ENCODE assay signal across 24 mouse cellular contexts in genomic region chr13:112394271-112394670, GRCm38 (mm10).
"Had no signal": no experiment of that assay in that cellular context is flagged by ENCODE, and none has a peak within 500 bp of the region (broad histone marks: within the 10 kb centered on the region; RNA-seq: fewer than 3 reads in every experiment).

No protein-coding gene starts in this region.

- H3K27me3 ChIP-seq: heart, embryonic 12.5 days; hindbrain, embryonic 12.5 days; intestine, embryonic 15.5 days; liver, embryonic 13.5 days; liver, embryonic 15.5 days had no signal

- DNase-seq: gastrocnemius, postnatal 14 days; gastrocnemius, postnatal 36 days; heart, postnatal 10 days; heart, postnatal 4 days; kidney, adult 2 months; kidney, adult 9 months; kidney, postnatal 14 days; kidney, postnatal 4 days; layer of hippocampus, postnatal 36 days; liver; liver, embryonic 13.5 days had no signal

- H3K36me3 ChIP-seq: heart, embryonic 10.5 days; heart, embryonic 12.5 days; hindbrain, embryonic 10.5 days; hindbrain, embryonic 12.5 days; intestine, embryonic 15.5 days; liver, embryonic 13.5 days; liver, embryonic 15.5 days had no signal

- ATAC-seq: hindbrain, embryonic 16.5 days; inflammation-experienced regulatory T-cells, adult 6 months; intestine, embryonic 15.5 days; intestine, postnatal 0 days had no signal

- H3K27ac ChIP-seq: heart, embryonic 10.5 days; hindbrain, embryonic 10.5 days; hindbrain, embryonic 12.5 days; hindbrain, embryonic 14.5 days; intestine, embryonic 15.5 days; kidney, postnatal 0 days; layer of hippocampus, adult 2 months; liver, embryonic 13.5 days; liver, embryonic 15.5 days had no signal

- H3K4me1 ChIP-seq: heart, embryonic 10.5 days; hindbrain, embryonic 10.5 days; hindbrain, embryonic 12.5 days; liver, embryonic 13.5 days; liver, embryonic 15.5 days had no signal

- H3K9me3 ChIP-seq: heart, embryonic 10.5 days; hindbrain, embryonic 12.5 days; intestine, embryonic 15.5 days; liver, embryonic 13.5 days; liver, embryonic 15.5 days had no signal

- H3K4me3 ChIP-seq: heart, embryonic 10.5 days; heart, embryonic 12.5 days; hindbrain, embryonic 10.5 days; hindbrain, embryonic 12.5 days; intestine, embryonic 15.5 days; layer of hippocampus, adult 2 months; liver, embryonic 13.5 days; liver, embryonic 15.5 days had no signal

- H3K9ac ChIP-seq: heart, embryonic 12.5 days; hindbrain, embryonic 12.5 days; hindbrain, embryonic 14.5 days; intestine, embryonic 15.5 days; liver, embryonic 13.5 days; liver, embryonic 15.5 days had no signal

- H3K4me2 ChIP-seq: heart, embryonic 12.5 days; hindbrain, embryonic 12.5 days; hindbrain, embryonic 14.5 days; intestine, embryonic 15.5 days; liver, embryonic 11.5 days; liver, embryonic 13.5 days; liver, embryonic 15.5 days had no signal
